Mouse (Mus musculus) myocyte (in vitro differentiated cells): Measurements from ENCODE around the gene Pdzd2. TPM values are rescaled to one million over a fixed set of nuclear protein-coding genes. Genes with fewer than 3 reads are reported as not detected.

Experiments used
- H3K27me3 ChIP-seq: one replicate; pipeline ENCODE4 v1.6.1; 2011; ENCODE audit not compliant: control insufficient read depth, insufficient read depth, insufficient read length
- H3K36me3 ChIP-seq: one replicate; pipeline ENCODE4 v1.6.1; 2011; ENCODE audit not compliant: control insufficient read depth, insufficient read depth
- H3K4me2 ChIP-seq: one replicate; pipeline ENCODE4 v1.6.1; 2011; ENCODE audit warnings: low read depth, control low read depth
- H3K4me3 ChIP-seq: one replicate; pipeline ENCODE4 v1.5.1; 2011; ENCODE audit warnings: mild to moderate bottlenecking, control low read depth, moderate library complexity
- H3K79me2 ChIP-seq: one replicate; pipeline ENCODE4 v1.6.1; 2011; ENCODE audit not compliant: control insufficient read depth, insufficient read depth
- H3ac ChIP-seq: one replicate; pipeline ENCODE4 v1.6.1; 2011; ENCODE audit not compliant: control insufficient read depth, insufficient read length
- CEBPB ChIP-seq: IDR thresholded peaks from 2 replicates; pipeline ENCODE4 v1.6.1; 2011; ENCODE audit warnings: mild to moderate bottlenecking, moderate library complexity; ENCODE audit not compliant: poor library complexity, insufficient read depth, severe bottlenecking
- E2F4 ChIP-seq: IDR thresholded peaks from one replicate; pipeline ENCODE4 v1.6.1; 2011; ENCODE audit warnings: mild to moderate bottlenecking, control low read depth, moderate library complexity; ENCODE audit not compliant: insufficient read depth
- MAX ChIP-seq: IDR thresholded peaks from one replicate; pipeline ENCODE4 v1.6.1; 2011; ENCODE audit warnings: low read depth, mild to moderate bottlenecking, control low read depth
- MYOD1 ChIP-seq, 3 experiments: IDR thresholded peaks; one replicate each; pipeline ENCODE4 v1.6.1; 2011; ENCODE audit warnings: control low read depth in 2 of 3, low read depth in 2 of 3, mild to moderate bottlenecking in 2 of 3, moderate library complexity in 1 of 3; ENCODE audit not compliant: insufficient read length in 2 of 3, control insufficient read depth in 1 of 3
- MYOG ChIP-seq, 3 experiments: IDR thresholded peaks; one replicate each; pipeline ENCODE4 v1.6.1; 2011; ENCODE audit warnings: control low read depth in 2 of 3, low read depth in 2 of 3, mild to moderate bottlenecking in 2 of 3; ENCODE audit not compliant: insufficient read length in 2 of 3, control insufficient read depth in 1 of 3, insufficient read depth in 1 of 3
- POLR2A ChIP-seq: IDR thresholded peaks from one replicate; pipeline ENCODE4 v1.6.1; 2011; ENCODE audit warnings: low read depth, mild to moderate bottlenecking, control low read depth, moderate library complexity; ENCODE audit not compliant: insufficient read length
- POLR2AphosphoS2 ChIP-seq: IDR thresholded peaks from one replicate; pipeline ENCODE4 v1.6.1; 2011; ENCODE audit warnings: low read depth, control low read depth; ENCODE audit not compliant: insufficient read length
- REST ChIP-seq: IDR thresholded peaks from one replicate; pipeline ENCODE4 v1.6.1; 2011; ENCODE audit warnings: mild to moderate bottlenecking, control low read depth, moderate library complexity; ENCODE audit not compliant: insufficient read depth, insufficient read length
- SRF ChIP-seq: IDR thresholded peaks from one replicate; pipeline ENCODE4 v1.6.1; 2011; ENCODE audit warnings: low read depth; ENCODE audit not compliant: control insufficient read depth, insufficient read length
- TCF12 ChIP-seq: IDR thresholded peaks from one replicate; pipeline ENCODE4 v1.6.1; 2011; ENCODE audit warnings: mild to moderate bottlenecking, control low read depth; ENCODE audit not compliant: poor library complexity, insufficient read depth, severe bottlenecking
- TCF3 ChIP-seq: IDR thresholded peaks from one replicate; pipeline ENCODE4 v1.6.1; 2011; ENCODE audit warnings: low read depth, control low read depth; ENCODE audit not compliant: insufficient read length
- USF1 ChIP-seq: IDR thresholded peaks from one replicate; pipeline ENCODE4 v1.6.1; 2011; ENCODE audit warnings: low read depth, mild to moderate bottlenecking, control low read depth, moderate library complexity
- polyA plus RNA-seq: library from polyadenylated mRNA; unstranded; fragments of >200 nt; fragmentation: generic; extraction: Trizol; gene quantifications from one replicate; pipeline ENCODE4 v1.2.1, GENCODE M21; 2012; ENCODE audit warnings: missing spikeins

The Pdzd2 gene
- polyA plus RNA-seq, 1 experiment, result 0.01 TPM

DNA sequence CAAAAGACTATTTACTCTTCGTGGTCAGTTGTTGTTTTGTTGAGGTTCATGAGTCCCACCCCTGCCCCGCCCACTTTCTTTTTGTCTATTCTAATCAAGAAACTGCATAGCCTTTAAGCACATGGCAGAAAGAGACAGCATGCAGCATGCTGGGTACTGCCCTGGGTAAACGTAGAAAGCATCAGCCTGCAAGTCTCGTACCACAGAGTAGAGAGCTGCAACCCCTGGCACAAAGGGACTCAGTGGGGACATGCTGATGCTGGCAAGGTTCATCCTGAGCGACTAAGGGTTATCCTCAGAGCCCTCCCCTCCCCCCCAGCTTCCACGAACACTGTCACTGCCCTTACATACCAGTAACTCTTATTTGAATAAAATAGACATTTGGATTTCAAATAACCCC, 114.2 kb downstream of the Pdzd2 start:
- no peaks in the 10 kb centered on the region for H3K36me3 ChIP-seq
- no peak overlapping the region for H3K4me3 ChIP-seq
- no peaks in the 10 kb centered on the region for H3K27me3 ChIP-seq
- no peak overlapping the region for H3ac ChIP-seq
- TF ChIP-seq E2F4 (no peak), CEBPB (no peak), REST (no peak), MYOD1 (IDR thresholded peaks at IDR 0.05; ENCODE audit: control insufficient read depth in 1 of 3, insufficient read length in 2 of 3, low read depth in 2 of 3) (no peak), MAX (no peak), TCF12 (no peak), TCF3 (no peak), POLR2AphosphoS2 (no peak), POLR2A (no peak), SRF (no peak), USF1 (no peak), MYOG (IDR thresholded peaks at IDR 0.05; ENCODE audit: control insufficient read depth in 1 of 3, insufficient read depth in 1 of 3, insufficient read length in 2 of 3, low read depth in 2 of 3) (no peak)
- no peak overlapping the region for H3K4me2 ChIP-seq
- H3K79me2 ChIP-seq, result no peaks in the 10 kb centered on the region

DNA sequence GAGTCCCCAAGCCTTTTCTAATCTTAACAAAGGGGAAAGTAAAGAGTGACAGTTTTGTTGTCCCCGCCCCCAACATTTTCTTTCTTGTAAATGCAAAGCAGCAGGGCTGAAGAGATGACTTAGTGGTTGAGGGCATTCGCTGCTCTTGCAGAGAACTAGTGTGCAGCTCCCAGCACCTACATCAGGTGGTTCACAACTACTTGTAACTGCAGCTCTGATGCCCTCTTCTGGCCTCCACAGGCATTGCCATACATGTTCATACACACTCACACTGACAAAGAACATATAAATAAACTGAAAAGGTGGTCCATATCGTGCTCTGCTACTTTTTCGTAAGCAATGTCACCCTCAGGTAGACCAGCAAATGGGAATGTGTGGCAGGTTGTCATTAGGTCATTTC, 116.2 kb downstream of the Pdzd2 start:
- H3ac ChIP-seq, result no peak overlapping the region
- no peaks in the 10 kb centered on the region for H3K79me2 ChIP-seq
- H3K4me2 ChIP-seq, result no peak overlapping the region
- no peaks in the 10 kb centered on the region for H3K36me3 ChIP-seq
- H3K27me3 ChIP-seq, result no peaks in the 10 kb centered on the region
- H3K4me3 ChIP-seq, result no peak overlapping the region
- TF ChIP-seq POLR2AphosphoS2 (no peak), MAX (no peak)

DNA sequence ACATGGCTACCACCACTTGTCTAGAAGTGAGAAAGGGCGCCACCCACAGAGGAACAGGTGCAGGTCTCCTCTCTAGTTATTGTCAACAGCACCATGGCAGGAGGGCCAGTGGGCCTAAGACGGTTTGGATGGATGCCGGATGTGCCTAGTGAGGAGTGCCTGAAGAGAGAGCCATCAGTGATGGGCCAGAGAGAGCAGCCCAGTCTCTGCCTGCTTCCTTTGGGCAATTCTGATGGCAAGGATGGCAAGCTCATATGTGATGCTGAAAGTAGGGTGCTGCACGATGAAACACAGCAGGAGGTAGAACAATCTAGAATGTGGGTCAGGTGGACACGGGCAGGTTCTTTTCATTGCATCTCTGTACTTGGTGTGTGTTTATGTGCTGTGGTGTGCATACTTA, 117.0 kb downstream of the Pdzd2 start:
- no peaks in the 10 kb centered on the region for H3K36me3 ChIP-seq
- no peaks in the 10 kb centered on the region for H3K27me3 ChIP-seq
- H3K4me3 ChIP-seq, result no peak overlapping the region
- H3K4me2 ChIP-seq, result no peak overlapping the region
- H3ac ChIP-seq, result no peak overlapping the region
- no peaks in the 10 kb centered on the region for H3K79me2 ChIP-seq
- TF ChIP-seq SRF (no peak), CEBPB (no peak), TCF12 (no peak), TCF3 (no peak), E2F4 (no peak), MAX (no peak), REST (no peak), USF1 (no peak), POLR2A (no peak), MYOD1 (IDR thresholded peaks at IDR 0.05; ENCODE audit: control insufficient read depth in 1 of 3, insufficient read length in 2 of 3, low read depth in 2 of 3) (no peak), POLR2AphosphoS2 (no peak), MYOG (IDR thresholded peaks at IDR 0.05; ENCODE audit: control insufficient read depth in 1 of 3, insufficient read depth in 1 of 3, insufficient read length in 2 of 3, low read depth in 2 of 3) (no peak)

DNA sequence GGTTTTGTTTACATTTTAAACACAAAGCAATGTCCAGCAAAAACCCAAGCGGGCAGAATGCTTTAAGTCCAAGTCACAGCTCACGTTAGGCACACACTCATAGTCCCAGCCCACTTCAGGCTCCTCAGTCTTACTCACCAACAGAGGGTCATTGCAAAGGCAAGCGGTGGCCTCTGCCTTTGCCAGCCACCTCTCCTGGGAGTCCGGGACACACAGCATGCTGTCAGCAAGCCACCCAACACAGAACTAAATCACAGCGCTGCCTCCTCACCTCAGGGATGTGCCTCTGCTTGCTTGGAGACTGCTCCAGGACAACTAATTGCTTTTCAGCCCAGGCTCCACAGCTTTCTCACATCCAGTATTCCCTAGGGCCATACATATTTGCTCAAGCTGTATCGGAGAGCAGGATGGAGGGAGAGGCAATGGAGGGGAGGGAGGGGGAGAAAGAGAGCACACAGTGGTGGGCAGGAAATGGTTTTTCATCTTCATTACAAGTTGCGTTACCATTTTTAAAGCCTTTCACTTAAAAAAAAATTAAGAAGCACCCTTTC, 117.6 kb downstream of the Pdzd2 start:
- no peaks in the 10 kb centered on the region for H3K79me2 ChIP-seq
- H3K36me3 ChIP-seq, result no peaks in the 10 kb centered on the region
- H3K4me3 ChIP-seq, result no peak overlapping the region
- no peaks in the 10 kb centered on the region for H3K27me3 ChIP-seq
- H3ac ChIP-seq, result no peak overlapping the region
- H3K4me2 ChIP-seq, result no peak overlapping the region
- no peak for TF ChIP-seq SRF
- TF ChIP-seq POLR2A, result no peak
- TF ChIP-seq USF1, result no peak
- no peak for TF ChIP-seq CEBPB
- no peak for TF ChIP-seq TCF3
- TF ChIP-seq E2F4, result no peak
- TF ChIP-seq POLR2AphosphoS2, result no peak
- TF ChIP-seq REST, result no peak
- TF ChIP-seq MYOD1 (IDR thresholded peaks at IDR 0.05; ENCODE audit: control insufficient read depth in 1 of 3, insufficient read length in 2 of 3, low read depth in 2 of 3), result no peak
- no peak for TF ChIP-seq TCF12
- TF ChIP-seq MYOG (IDR thresholded peaks at IDR 0.05; ENCODE audit: control insufficient read depth in 1 of 3, insufficient read depth in 1 of 3, insufficient read length in 2 of 3, low read depth in 2 of 3), result no peak
- TF ChIP-seq MAX, result no peak

DNA sequence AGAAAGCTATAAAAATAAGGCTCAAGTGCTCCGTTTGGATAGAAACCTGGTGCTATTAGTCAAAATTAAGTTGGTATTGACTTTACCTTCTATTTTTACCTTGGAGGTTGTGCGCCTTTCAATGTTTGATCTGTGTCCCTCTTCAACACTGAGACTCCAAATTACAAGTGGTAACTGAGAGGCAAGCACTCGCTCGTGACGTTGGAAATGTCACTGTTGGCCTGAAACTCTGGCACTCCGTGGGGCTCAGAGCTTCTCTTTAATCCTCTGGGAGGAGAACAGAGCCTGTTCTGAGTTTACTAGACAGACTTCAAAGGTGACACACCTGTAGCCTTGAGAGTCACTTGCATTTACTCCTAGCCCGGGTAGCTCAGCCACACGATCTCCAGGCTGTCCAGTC, 120.5 kb downstream of the Pdzd2 start:
- H3K36me3 ChIP-seq, result no peaks in the 10 kb centered on the region
- H3K4me2 ChIP-seq, result no peak overlapping the region
- no peaks in the 10 kb centered on the region for H3K27me3 ChIP-seq
- no peak for TF ChIP-seq MYOG (IDR thresholded peaks at IDR 0.05; ENCODE audit: control insufficient read depth in 1 of 3, insufficient read depth in 1 of 3, insufficient read length in 2 of 3, low read depth in 2 of 3)
- no peaks in the 10 kb centered on the region for H3K79me2 ChIP-seq
- H3ac ChIP-seq, result no peak overlapping the region
- H3K4me3 ChIP-seq, result no peak overlapping the region
